Mouse (Mus musculus): Measurements from ENCODE around the gene Hacd3.

DNA sequence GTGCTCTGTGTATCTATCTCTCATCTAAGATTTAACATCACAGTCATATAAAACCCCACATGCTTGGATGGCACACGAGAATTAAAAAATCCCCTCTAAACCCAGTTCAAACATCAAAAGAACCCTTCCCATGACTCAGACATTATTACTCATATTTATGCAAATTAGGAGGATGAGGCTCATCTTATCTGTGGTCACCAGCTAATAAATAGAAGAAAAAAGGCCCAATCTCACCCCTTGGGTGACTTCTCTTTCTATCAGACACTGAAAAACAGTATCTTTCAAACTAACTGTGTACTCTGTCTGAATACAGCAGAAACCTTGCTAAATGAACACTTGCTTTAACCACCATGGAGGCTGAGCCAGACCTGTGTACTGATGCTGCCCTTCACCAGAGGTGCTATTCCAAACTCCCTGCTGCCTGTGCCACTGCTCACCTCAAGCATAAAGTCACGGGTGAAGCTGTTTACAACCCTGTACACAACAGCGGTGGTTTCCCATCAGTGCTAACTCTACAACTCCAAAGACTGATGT is 2.8 kb downstream of the Hacd3 start:
- TF ChIP-seq CTCF (IDR thresholded peaks at IDR 0.05; ENCODE audit: low read depth, low read length) (no peak), TAL1 (conservative IDR thresholded peaks at IDR 0.05; ENCODE audit: low read depth, low read length) (no peak), GATA1 (IDR thresholded peaks at IDR 0.05; ENCODE audit: borderline replicate concordance, low read length) (no peak)
